Mouse (Mus musculus): ENCODE measurements around the gene Pde6h.

- no peak for TF ChIP-seq TAL1 (IDR thresholded peaks at IDR 0.05; ENCODE audit: low read length)
- TF ChIP-seq GATA1 (IDR thresholded peaks at IDR 0.05; ENCODE audit: low read length): no peak
Observed at GRCm38 (mm10) chr6:136959131-136959530, 35.5 kb downstream of the Pde6h start.

Data from erythroblast, embryonic 14.5 days (primary cell).